Mouse (Mus musculus) bone marrow, adult 2 months (tissue): ENCODE data around the gene Gm26661.

Experiments
- CTCF ChIP-seq: fragments of 200-500 bp; IDR thresholded peaks from 2 replicates; pipeline ENCODE4 v1.5.1; 2011; ENCODE audit warnings: low read length, control low read depth; ENCODE audit not compliant: control insufficient read depth, insufficient read depth
- POLR2A ChIP-seq: fragments of 200-500 bp; IDR thresholded peaks from 2 replicates; pipeline ENCODE4 v1.6.1; 2011; ENCODE audit warnings: low read depth, mild to moderate bottlenecking, control low read depth, low read length, borderline replicate concordance; ENCODE audit not compliant: control insufficient read depth

GRCm38 (mm10) chr14:7808501-7808981, 17.2 kb downstream of the Gm26661 start:
- TF ChIP-seq CTCF (no peak), POLR2A (no peak)
